8 mouse cellular contexts compared by ENCODE assay signal in the genomic region with DNA sequence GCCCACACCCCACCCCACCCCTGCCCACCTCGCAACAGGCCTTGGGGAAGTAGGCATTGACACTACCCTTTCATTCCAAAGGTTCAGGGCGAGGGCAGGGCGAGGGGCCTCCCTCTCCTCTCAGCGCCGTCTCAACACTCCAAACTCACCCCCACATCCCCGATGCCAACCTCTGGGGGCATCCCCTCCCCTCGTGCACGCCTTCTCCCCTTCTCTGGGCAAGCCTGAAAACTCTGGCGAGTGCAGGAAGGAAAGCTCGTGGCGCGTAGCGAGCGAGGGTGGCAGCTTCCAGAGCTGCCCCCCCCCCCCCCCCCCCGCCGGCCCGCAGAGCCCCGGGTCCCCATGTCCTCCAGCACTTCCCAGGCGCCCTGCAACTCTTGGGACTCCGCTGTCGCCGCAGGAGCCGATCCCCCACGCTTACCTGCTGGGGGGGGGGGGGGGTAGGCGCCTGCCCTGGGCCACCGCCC. TPM values are rescaled to one million over a fixed set of nuclear protein-coding genes. Genes with fewer than 3 reads are reported as not detected.
DNase-seq lines count a peak whose midpoint lies in the region; ATAC-seq and TF ChIP-seq lines count a peak whose summit lies in the region.

No protein-coding gene starts in this region.

- H3K9me3 ChIP-seq in lung, embryonic 14.5 days (ENCODE audit: low read depth, low read length), result no peaks in the 10 kb centered on the region
- H3K9me3 ChIP-seq in heart, postnatal 0 days (replicated peaks; ENCODE audit: control insufficient read depth, low read length), result no peaks in the 10 kb centered on the region
- no peaks in the 10 kb centered on the region for H3K9me3 ChIP-seq in limb, embryonic 14.5 days (ENCODE audit: control insufficient read depth, low read length)

- H3K9ac ChIP-seq in lung, embryonic 14.5 days, result peak overlapping the region; percentile 90
- peak overlapping the region; percentile 89 for H3K9ac ChIP-seq in heart, postnatal 0 days (replicated peaks; ENCODE audit: low read depth, low read length)
- H3K9ac ChIP-seq in limb, embryonic 14.5 days (ENCODE audit: low read depth, low read length, severe bottlenecking), result peak overlapping the region; percentile 89

- H3K27me3 ChIP-seq in lung, embryonic 14.5 days (ENCODE audit: insufficient read depth, low read length), result no peaks in the 10 kb centered on the region
- no peaks in the 10 kb centered on the region for H3K27me3 ChIP-seq in heart, postnatal 0 days (ENCODE audit: control insufficient read depth, insufficient read depth, low read length)
- no peaks in the 10 kb centered on the region for H3K27me3 ChIP-seq in limb, embryonic 14.5 days (ENCODE audit: control insufficient read depth, insufficient read depth, low read length)

- peaks cover 13% of the 10 kb centered on the region for H3K36me3 ChIP-seq in lung, embryonic 14.5 days (ENCODE audit: insufficient read depth)
- H3K36me3 ChIP-seq in heart, postnatal 0 days (replicated peaks; ENCODE audit: control insufficient read depth, insufficient read depth, low read length), result peaks cover 7% of the 10 kb centered on the region
- H3K36me3 ChIP-seq in limb, embryonic 14.5 days (ENCODE audit: control insufficient read depth, insufficient read depth, low read length), result peaks cover 14% of the 10 kb centered on the region

- peaks cover 7% of the 10 kb centered on the region for H3K4me1 ChIP-seq in lung, embryonic 14.5 days (ENCODE audit: insufficient read depth)
- H3K4me1 ChIP-seq in heart, postnatal 0 days (ENCODE audit: control insufficient read depth, insufficient read depth), result peaks cover 27% of the 10 kb centered on the region
- H3K4me1 ChIP-seq in limb, embryonic 14.5 days (ENCODE audit: control insufficient read depth, insufficient read depth, low read length), result peaks cover 17% of the 10 kb centered on the region

- no peak for TF ChIP-seq CTCF in lung, embryonic 14.5 days (IDR thresholded peaks at IDR 0.05; ENCODE audit: low read depth)
- no peak for TF ChIP-seq CTCF in heart, postnatal 0 days (IDR thresholded peaks at IDR 0.05; ENCODE audit: low read depth)

- H3K4me2 ChIP-seq in lung, embryonic 14.5 days, result peak overlapping the region; percentile 72
- peak overlapping the region; percentile 86 for H3K4me2 ChIP-seq in heart, postnatal 0 days (ENCODE audit: low read depth, low read length)
- peak overlapping the region; percentile 90 for H3K4me2 ChIP-seq in limb, embryonic 14.5 days (replicated peaks; ENCODE audit: low read depth, low read length, severe bottlenecking)

- WGBS in lung, embryonic 14.5 days, result 1% methylated on average over 14 of the region's 26 CpGs
- WGBS in heart, postnatal 0 days, result 0% methylated on average over 14 of the region's 26 CpGs
- 1% methylated on average over 14 of the region's 26 CpGs for WGBS in limb, embryonic 14.5 days

- DNase-seq in lung, embryonic 14.5 days, result peak; percentile 40
- no peak for DNase-seq in lung, postnatal 36 days
- DNase-seq in cerebellum, postnatal 14 days, result peak; percentile 33
- no peak for DNase-seq in heart, postnatal 0 days (ENCODE audit: low spot score)
- no peak for DNase-seq in limb, embryonic 14.5 days (ENCODE audit: low spot score)
- peak; percentile 61 for DNase-seq in neural tube, embryonic 10.5 days (ENCODE audit: extremely low spot score, low spot score)
- no peak for DNase-seq in left cerebral cortex, adult 11 months (ENCODE audit: low spot score)

- peak overlapping the region; percentile 85 for H3K4me3 ChIP-seq in lung, embryonic 14.5 days (ENCODE audit: low read depth, low read length)
- peak overlapping the region; percentile 78 for H3K4me3 ChIP-seq in heart, postnatal 0 days (ENCODE audit: low read depth, low read length)
- H3K4me3 ChIP-seq in limb, embryonic 14.5 days (replicated peaks; ENCODE audit: low read length), result peak overlapping the region; percentile 86

- H3K27ac ChIP-seq in lung, embryonic 14.5 days (ENCODE audit: low read depth), result peak overlapping the region; percentile 95
- peak overlapping the region; percentile 97 for H3K27ac ChIP-seq in heart, postnatal 0 days (ENCODE audit: low read depth)
- H3K27ac ChIP-seq in limb, embryonic 14.5 days (replicated peaks; ENCODE audit: low read depth, low read length), result peak overlapping the region; percentile 79

- peak; percentile 12; the same call in 1 of the 2 replicates for ATAC-seq in lung, embryonic 14.5 days (ENCODE audit: insufficient read depth)
- peak; percentile 3; the same call in 1 of the 2 replicates for ATAC-seq in heart, postnatal 0 days (ENCODE audit: insufficient read depth, low read depth)
- ATAC-seq in limb, embryonic 14.5 days (ENCODE audit: low FRiP score, low read depth), result peak; percentile 8; the same call in 1 of the 2 replicates
- no peak for ATAC-seq in activated CD4-positive, CD25-positive, alpha-beta regulatory T cell, adult 4 months

- no peak for TF ChIP-seq POLR2A in limb, embryonic 14.5 days (IDR thresholded peaks at IDR 0.05; ENCODE audit: borderline replicate concordance, extremely low read depth, insufficient read depth, insufficient read length)

- no peak for TF ChIP-seq EP300 in heart, postnatal 0 days (IDR thresholded peaks at IDR 0.05; ENCODE audit: low read depth)

RNA-seq across cellular contexts. Expression of a gene that starts 1.1 kb away (rescaled TPM):
- 20.5 and 21.8 TPM in 2 replicates for polyA plus RNA-seq in lung, embryonic 14.5 days (2014; fragmentation: Nextera tagmentation; extraction: Ambion mirVana)
- 200 and 216 TPM in 2 replicates for total RNA-seq in heart, postnatal 0 days (2014; rRNA removed; ENCODE audit: low replicate concordance)
- polyA plus RNA-seq in heart, postnatal 0 days (2015; fragmentation: Nextera tagmentation; extraction: Ambion mirVana), result 29.2 and 33.5 TPM in 2 replicates
- 74.0 and 82.0 TPM in 2 replicates for polyA plus RNA-seq in limb, embryonic 14.5 days (2012; rRNA removed)
- polyA plus RNA-seq in limb, embryonic 14.5 days (2014; fragmentation: Nextera tagmentation; extraction: Ambion mirVana), result 14.3 and 16.2 TPM in 2 replicates
- under 1 TPM; 0.36 to 0.56 TPM for polyA plus RNA-seq in activated CD4-positive, CD25-positive, alpha-beta regulatory T cell, adult 4 months (2017; shearing (Covaris generic))

RNA-seq across cellular contexts. Expression of a gene that starts 21.8 kb away (rescaled TPM):
- 24.6 and 28.9 TPM in 2 replicates for polyA plus RNA-seq in lung, embryonic 14.5 days (2014; fragmentation: Nextera tagmentation; extraction: Ambion mirVana)
- 15.6 and 19.4 TPM in 2 replicates for total RNA-seq in heart, postnatal 0 days (2014; rRNA removed; ENCODE audit: low replicate concordance)
- 5.7 and 6.1 TPM in 2 replicates for polyA plus RNA-seq in heart, postnatal 0 days (2015; fragmentation: Nextera tagmentation; extraction: Ambion mirVana)
- 75.2 and 105 TPM in 2 replicates for polyA plus RNA-seq in limb, embryonic 14.5 days (2012; rRNA removed)
- polyA plus RNA-seq in limb, embryonic 14.5 days (2014; fragmentation: Nextera tagmentation; extraction: Ambion mirVana), result 33.9 and 40.8 TPM in 2 replicates
- under 1 TPM in 1 of 2 experiments, not detected in 1; 0.19 TPM for polyA plus RNA-seq in activated CD4-positive, CD25-positive, alpha-beta regulatory T cell, adult 4 months (2017; shearing (Covaris generic))

RNA-seq across cellular contexts. Expression of a gene that starts 38.0 kb away (rescaled TPM):
- polyA plus RNA-seq in lung, embryonic 14.5 days (2014; fragmentation: Nextera tagmentation; extraction: Ambion mirVana), result 0.50 TPM in 1 of 2 replicates, not detected in the other
- total RNA-seq in heart, postnatal 0 days (2014; rRNA removed; ENCODE audit: low replicate concordance), result not detected in 2 replicates
- polyA plus RNA-seq in heart, postnatal 0 days (2015; fragmentation: Nextera tagmentation; extraction: Ambion mirVana), result 0.30 TPM in 1 of 2 replicates, not detected in the other
- polyA plus RNA-seq in limb, embryonic 14.5 days (2012; rRNA removed), result not detected in 2 replicates
- polyA plus RNA-seq in limb, embryonic 14.5 days (2014; fragmentation: Nextera tagmentation; extraction: Ambion mirVana), result 0.37 TPM in 1 of 2 replicates, not detected in the other
- not detected for polyA plus RNA-seq in activated CD4-positive, CD25-positive, alpha-beta regulatory T cell, adult 4 months (2017; shearing (Covaris generic))

RNA-seq across cellular contexts. Expression of a gene that starts 38.1 kb away (rescaled TPM):
- polyA plus RNA-seq in lung, embryonic 14.5 days (2014; fragmentation: Nextera tagmentation; extraction: Ambion mirVana), result 57.7 and 58.5 TPM in 2 replicates
- total RNA-seq in heart, postnatal 0 days (2014; rRNA removed; ENCODE audit: low replicate concordance), result 20.0 and 32.8 TPM in 2 replicates
- polyA plus RNA-seq in heart, postnatal 0 days (2015; fragmentation: Nextera tagmentation; extraction: Ambion mirVana), result 21.4 and 22.3 TPM in 2 replicates
- 19.4 and 21.6 TPM in 2 replicates for polyA plus RNA-seq in limb, embryonic 14.5 days (2012; rRNA removed)
- polyA plus RNA-seq in limb, embryonic 14.5 days (2014; fragmentation: Nextera tagmentation; extraction: Ambion mirVana), result 45.3 and 53.4 TPM in 2 replicates
- 10 to 100 TPM; 71.1 to 73.1 TPM for polyA plus RNA-seq in activated CD4-positive, CD25-positive, alpha-beta regulatory T cell, adult 4 months (2017; shearing (Covaris generic))

RNA-seq across cellular contexts. Expression of a gene that starts 53.9 kb away (rescaled TPM):
- 27.2 and 28.7 TPM in 2 replicates for polyA plus RNA-seq in lung, embryonic 14.5 days (2014; fragmentation: Nextera tagmentation; extraction: Ambion mirVana)
- 25.1 and 32.7 TPM in 2 replicates for total RNA-seq in heart, postnatal 0 days (2014; rRNA removed; ENCODE audit: low replicate concordance)
- 11.8 and 12.9 TPM in 2 replicates for polyA plus RNA-seq in heart, postnatal 0 days (2015; fragmentation: Nextera tagmentation; extraction: Ambion mirVana)
- polyA plus RNA-seq in limb, embryonic 14.5 days (2012; rRNA removed), result 47.0 and 54.0 TPM in 2 replicates
- 22.6 and 26.5 TPM in 2 replicates for polyA plus RNA-seq in limb, embryonic 14.5 days (2014; fragmentation: Nextera tagmentation; extraction: Ambion mirVana)
- polyA plus RNA-seq in activated CD4-positive, CD25-positive, alpha-beta regulatory T cell, adult 4 months (2017; shearing (Covaris generic)), result 10 to 100 TPM; 22.8 to 27.3 TPM

Comparison
In these comparisons a context has a peak if more than half of its experiments do, and no peak if none do; other contexts are left out.
1. DNase-seq: peak in lung, embryonic 14.5 days (single experiment), cerebellum, postnatal 14 days (2 of 2) and neural tube, embryonic 10.5 days (single experiment); none in lung, postnatal 36 days (single experiment), heart, postnatal 0 days (single experiment), limb, embryonic 14.5 days (single experiment) and left cerebral cortex, adult 11 months (single experiment).
2. RNA of a gene that starts 1.1 kb away (polyA plus RNA-seq): 14.3 to 82.0 TPM in limb, embryonic 14.5 days, 29.2 to 33.5 TPM in heart, postnatal 0 days and 20.5 to 21.8 TPM in lung, embryonic 14.5 days; 0.36 to 0.56 TPM in activated CD4-positive, CD25-positive, alpha-beta regulatory T cell, adult 4 months; every median in the first group is over 4 times any median in the second.
3. Peak in every context shown above with its lines, with median percentiles within 50 percentile points of each other: H3K27ac ChIP-seq, H3K4me2 ChIP-seq, H3K4me3 ChIP-seq and H3K9ac ChIP-seq.